Mouse (Mus musculus): ENCODE results near the gene Brinp1. TPM values are rescaled to one million over a fixed set of nuclear protein-coding genes. Genes with fewer than 3 reads are reported as not detected.

Gene Brinp1
- 1.2 and 3.4 TPM in 2 replicates for polyA plus RNA-seq (2016; fragmentation: Nextera tagmentation; extraction: Ambion mirVana)

DNA sequence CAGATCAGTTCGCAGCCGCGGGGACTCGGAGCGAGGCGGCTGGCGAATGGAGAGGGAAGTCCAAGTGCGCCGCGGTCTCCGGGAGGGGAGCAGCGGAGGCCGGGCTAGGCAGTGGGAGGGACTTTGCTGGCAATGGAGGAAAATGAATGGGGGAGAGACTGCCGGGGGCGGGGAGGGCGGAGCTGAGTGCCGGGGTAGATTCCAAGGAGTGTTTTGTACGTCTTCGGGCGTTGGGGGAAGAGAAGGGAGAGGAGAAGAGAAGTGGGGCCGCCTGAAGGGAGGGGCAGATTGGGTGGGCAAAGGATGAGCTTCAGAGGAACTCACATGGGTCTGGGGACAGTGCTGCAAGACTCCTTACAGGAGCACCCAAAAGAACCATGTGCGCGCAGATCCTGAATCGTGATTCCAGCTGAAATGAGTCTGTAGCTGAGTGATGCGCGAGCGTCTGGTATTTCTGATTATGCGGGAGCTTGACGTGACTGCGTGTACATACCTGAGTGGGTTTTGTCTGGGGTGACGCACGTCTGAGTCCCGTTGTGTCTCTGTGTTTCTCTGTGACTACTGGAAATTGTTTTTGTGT, at the start of gene Brinp1:
TSS of gene Brinp1 (minus strand) at position 76 of the 580 bp plus-strand sequence.
- 1% methylated on average over 33 of the region's 33 CpGs for WGBS
- H3K4me3 ChIP-seq = peak within 1 kb of the TSS; percentile 68

GRCm38 (mm10) chr4:68957265-68957664, 3.1 kb upstream of the Brinp1 start:
- Histone ChIP-seq H3K4me3 (no peak overlapping the region), H3K27me3 (ENCODE audit: insufficient read depth, poor library complexity, severe bottlenecking) (peaks cover 30% of the 10 kb centered on the region), H3K9me3 (no peaks in the 10 kb centered on the region), H3K4me1 (peaks cover 4% of the 10 kb centered on the region; the same call in 1 of the 2 replicates), H3K36me3 (no peaks in the 10 kb centered on the region), H3K27ac (no peak overlapping the region)
- 77% methylated on average over 2 of the region's 2 CpGs for WGBS
- DNase-seq (ENCODE audit: low spot score) = no peak

More for the DNA sequence above, at the start of gene Brinp1:
- H3K27me3 ChIP-seq (ENCODE audit: insufficient read depth, poor library complexity, severe bottlenecking) = peaks cover 39% of the 10 kb centered on the region
- peak; percentile 87 for DNase-seq (ENCODE audit: low spot score)
- H3K36me3 ChIP-seq = no peaks in the 10 kb centered on the region
- H3K4me1 ChIP-seq = peaks cover 4% of the 10 kb centered on the region; the same call in 1 of the 2 replicates
- peak within 1 kb of the TSS; percentile 22; the same call in 1 of the 2 replicates for H3K27ac ChIP-seq
- no peaks in the 10 kb centered on the region for H3K9me3 ChIP-seq

DNA sequence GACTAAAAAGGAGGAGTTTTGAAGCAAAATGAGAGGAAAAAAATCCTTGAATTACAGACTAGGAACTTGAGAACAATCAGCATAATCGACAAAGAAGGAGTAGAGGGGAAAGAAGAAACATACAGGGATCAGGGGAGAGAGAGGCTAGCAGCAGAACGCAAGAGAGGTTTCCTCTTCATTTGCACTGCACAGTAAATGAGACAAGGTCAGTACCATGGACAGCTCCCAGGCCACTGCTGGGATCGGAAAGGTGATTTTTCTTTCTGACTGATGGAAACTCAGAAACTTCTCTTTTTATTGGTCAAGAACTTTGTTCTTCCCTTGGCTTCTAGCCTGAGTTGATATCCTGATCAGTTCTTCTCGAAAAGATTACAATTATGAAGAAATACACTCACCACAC, 1.4 kb upstream of the Brinp1 start:
- Histone ChIP-seq H3K27ac (no peak overlapping the region), H3K9me3 (no peaks in the 10 kb centered on the region), H3K4me3 (no peak overlapping the region), H3K4me1 (peaks cover 4% of the 10 kb centered on the region; the same call in 1 of the 2 replicates), H3K27me3 (ENCODE audit: insufficient read depth, poor library complexity, severe bottlenecking) (peaks cover 39% of the 10 kb centered on the region), H3K36me3 (no peaks in the 10 kb centered on the region)
- 3% methylated on average over 4 of the region's 4 CpGs for WGBS
- peak; percentile 81 for DNase-seq (ENCODE audit: low spot score)

- Histone ChIP-seq H3K36me3 (no peaks in the 10 kb centered on the region), H3K27me3 (ENCODE audit: insufficient read depth, poor library complexity, severe bottlenecking) (peaks cover 39% of the 10 kb centered on the region), H3K4me1 (peaks cover 4% of the 10 kb centered on the region; the same call in 1 of the 2 replicates), H3K27ac (peak overlapping the region; percentile 22; the same call in 1 of the 2 replicates), H3K9me3 (no peaks in the 10 kb centered on the region), H3K4me3 (peak overlapping the region; percentile 68)
- peak; percentile 72 for DNase-seq (ENCODE audit: low spot score)
- WGBS = under 1% methylated on average over 40 of the region's 40 CpGs
These were observed 403 bp downstream of the Brinp1 start for GRCm38 (mm10) chr4:68953667-68954321.

- no peak for DNase-seq (ENCODE audit: low spot score)
- Histone ChIP-seq H3K27ac (no peak overlapping the region), H3K36me3 (no peaks in the 10 kb centered on the region), H3K9me3 (no peaks in the 10 kb centered on the region), H3K4me3 (peak overlapping the region; percentile 68), H3K27me3 (ENCODE audit: insufficient read depth, poor library complexity, severe bottlenecking) (peaks cover 39% of the 10 kb centered on the region), H3K4me1 (peaks cover 4% of the 10 kb centered on the region; the same call in 1 of the 2 replicates)
- WGBS = 13% methylated on average over 8 of the region's 8 CpGs
These were observed 1.1 kb downstream of the Brinp1 start for GRCm38 (mm10) chr4:68953131-68953551.

- 1% methylated on average over 2 of the region's 2 CpGs for WGBS
- peaks cover 4% of the 10 kb centered on the region; the same call in 1 of the 2 replicates for H3K4me1 ChIP-seq
- no peaks in the 10 kb centered on the region for H3K36me3 ChIP-seq
- DNase-seq (ENCODE audit: low spot score) = no peak
- H3K27ac ChIP-seq = no peak overlapping the region
- H3K4me3 ChIP-seq = no peak overlapping the region
- no peaks in the 10 kb centered on the region for H3K9me3 ChIP-seq
- H3K27me3 ChIP-seq (ENCODE audit: insufficient read depth, poor library complexity, severe bottlenecking) = peaks cover 39% of the 10 kb centered on the region
These were observed 3.6 kb downstream of the Brinp1 start for GRCm38 (mm10) chr4:68950556-68950955.

DNA sequence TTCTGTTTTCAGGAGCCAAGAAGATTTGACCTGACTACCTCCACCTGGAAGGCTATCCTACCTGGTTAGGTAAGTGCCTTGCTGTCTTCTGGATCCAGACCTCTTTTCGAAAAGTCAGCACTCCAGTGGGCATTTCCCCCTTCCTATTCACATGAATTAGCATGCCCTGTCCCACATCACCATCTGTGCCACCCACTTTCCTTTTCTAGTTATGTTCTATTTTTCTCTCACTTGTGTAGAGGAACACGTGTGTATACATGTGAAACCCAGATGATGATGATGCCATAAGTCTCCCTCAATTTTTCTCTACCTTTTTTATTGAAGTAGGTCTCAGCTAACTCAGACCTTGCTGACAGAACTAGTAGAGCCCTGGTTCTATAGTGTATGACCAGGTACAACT, 11.3 kb downstream of the Brinp1 start:
- DNase-seq (ENCODE audit: low spot score) = no peak
- Histone ChIP-seq H3K9me3 (no peaks in the 10 kb centered on the region), H3K27ac (no peak overlapping the region), H3K4me3 (no peak overlapping the region), H3K4me1 (no peaks in the 10 kb centered on the region), H3K27me3 (ENCODE audit: insufficient read depth, poor library complexity, severe bottlenecking) (no peaks in the 10 kb centered on the region), H3K36me3 (no peaks in the 10 kb centered on the region)
- 80% methylated on average over 2 of the region's 2 CpGs for WGBS

GRCm38 (mm10) chr4:68930022-68930421, 24.2 kb downstream of the Brinp1 start:
- Histone ChIP-seq H3K36me3 (no peaks in the 10 kb centered on the region), H3K9me3 (no peaks in the 10 kb centered on the region), H3K27me3 (ENCODE audit: insufficient read depth, poor library complexity, severe bottlenecking) (no peaks in the 10 kb centered on the region), H3K4me1 (no peaks in the 10 kb centered on the region), H3K27ac (no peak overlapping the region), H3K4me3 (no peak overlapping the region)
- 67% methylated on average over 3 of the region's 3 CpGs for WGBS
- DNase-seq (ENCODE audit: low spot score) = no peak

DNA sequence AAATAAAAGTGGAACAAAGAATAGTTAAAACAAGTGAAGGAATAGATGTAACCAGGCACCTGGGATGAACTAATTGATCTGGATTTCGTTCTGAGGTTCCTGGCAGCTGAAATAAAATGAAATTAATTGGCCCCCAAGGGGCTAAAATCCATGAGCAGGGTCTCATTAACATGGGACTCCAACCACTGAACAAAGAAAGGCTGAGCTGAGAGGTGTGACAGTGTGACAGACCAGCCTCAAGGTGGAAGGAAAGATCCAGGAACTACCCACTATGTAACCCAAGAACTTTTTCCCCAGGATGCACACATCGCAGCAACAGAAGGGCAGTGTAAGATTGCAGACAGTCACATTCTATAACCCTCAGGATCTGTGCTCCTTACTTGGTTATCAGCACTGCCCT, 28.1 kb downstream of the Brinp1 start:
- no peaks in the 10 kb centered on the region for H3K4me1 ChIP-seq
- no peaks in the 10 kb centered on the region for H3K27me3 ChIP-seq (ENCODE audit: insufficient read depth, poor library complexity, severe bottlenecking)
- no peaks in the 10 kb centered on the region for H3K9me3 ChIP-seq
- no peak overlapping the region for H3K27ac ChIP-seq
- DNase-seq (ENCODE audit: low spot score) = no peak
- WGBS = 74% methylated on average over 2 of the region's 2 CpGs
- H3K36me3 ChIP-seq = no peaks in the 10 kb centered on the region
- no peak overlapping the region for H3K4me3 ChIP-seq

DNA sequence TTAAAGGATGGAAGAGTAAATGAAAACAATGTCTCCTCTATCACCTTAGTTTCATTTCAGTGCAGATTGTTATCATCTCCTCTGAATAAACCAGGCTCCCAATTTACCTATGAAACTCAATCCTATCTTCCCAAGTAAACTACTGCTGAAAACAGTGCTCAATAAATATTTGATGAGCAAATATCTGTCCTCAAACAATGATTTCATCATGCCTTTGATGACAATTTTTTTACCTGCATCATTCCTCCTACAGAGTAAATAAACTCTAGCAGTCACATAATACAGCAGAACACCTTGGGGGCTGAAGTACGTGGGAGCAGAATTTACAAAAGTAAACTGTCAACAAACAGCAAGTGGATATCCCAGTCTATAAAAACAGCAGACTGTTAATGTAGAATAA, 31.3 kb downstream of the Brinp1 start:
- 63% methylated on average over 1 of the region's 1 CpGs for WGBS
- H3K27me3 ChIP-seq (ENCODE audit: insufficient read depth, poor library complexity, severe bottlenecking) = no peaks in the 10 kb centered on the region
- no peak overlapping the region for H3K27ac ChIP-seq
- no peaks in the 10 kb centered on the region for H3K36me3 ChIP-seq
- no peaks in the 10 kb centered on the region for H3K9me3 ChIP-seq
- no peak for DNase-seq (ENCODE audit: low spot score)
- no peak overlapping the region for H3K4me3 ChIP-seq
- H3K4me1 ChIP-seq = no peaks in the 10 kb centered on the region

DNA sequence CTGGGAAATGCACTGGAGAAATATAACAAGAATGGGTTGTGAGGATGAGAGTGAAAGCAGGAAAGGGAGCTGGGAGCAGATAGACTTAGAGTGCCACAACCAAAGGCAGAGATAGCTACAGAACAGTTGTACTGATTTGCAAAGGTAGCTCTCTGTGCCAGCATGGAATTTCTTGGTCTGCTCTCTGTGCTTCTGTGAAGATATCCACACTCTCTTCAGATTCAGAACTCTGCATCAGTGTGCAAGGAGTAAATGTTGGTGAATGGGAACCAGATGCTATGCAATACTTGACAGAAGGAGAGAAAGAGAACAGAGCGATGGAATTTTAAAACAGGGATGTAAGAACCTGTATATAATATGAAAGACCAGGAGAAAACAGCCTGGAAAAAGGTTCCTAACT, 31.7 kb downstream of the Brinp1 start:
- WGBS = 87% methylated on average over 1 of the region's 1 CpGs
- no peak overlapping the region for H3K4me3 ChIP-seq
- no peaks in the 10 kb centered on the region for H3K4me1 ChIP-seq
- H3K36me3 ChIP-seq = no peaks in the 10 kb centered on the region
- no peaks in the 10 kb centered on the region for H3K27me3 ChIP-seq (ENCODE audit: insufficient read depth, poor library complexity, severe bottlenecking)
- H3K9me3 ChIP-seq = no peaks in the 10 kb centered on the region
- H3K27ac ChIP-seq = no peak overlapping the region
- no peak for DNase-seq (ENCODE audit: low spot score)

- H3K27me3 ChIP-seq (ENCODE audit: insufficient read depth, poor library complexity, severe bottlenecking) = no peaks in the 10 kb centered on the region
These were observed 34.1 kb downstream of the Brinp1 start for GRCm38 (mm10) chr4:68920127-68920526.

GRCm38 (mm10) chr4:68910942-68911341, 43.3 kb downstream of the Brinp1 start:
- 37% methylated on average over 3 of the region's 3 CpGs for WGBS

More at GRCm38 (mm10) chr4:68920127-68920526, 34.1 kb downstream of the Brinp1 start:
- no peak for DNase-seq (ENCODE audit: low spot score)
- Histone ChIP-seq H3K4me1 (no peaks in the 10 kb centered on the region), H3K27ac (no peak overlapping the region), H3K36me3 (no peaks in the 10 kb centered on the region), H3K9me3 (no peaks in the 10 kb centered on the region), H3K4me3 (no peak overlapping the region)
- 82% methylated on average over 3 of the region's 3 CpGs for WGBS

More at GRCm38 (mm10) chr4:68910942-68911341, 43.3 kb downstream of the Brinp1 start:
- no peaks in the 10 kb centered on the region for H3K27me3 ChIP-seq (ENCODE audit: insufficient read depth, poor library complexity, severe bottlenecking)
- DNase-seq (ENCODE audit: low spot score) = no peak
- H3K27ac ChIP-seq = no peak overlapping the region
- no peaks in the 10 kb centered on the region for H3K9me3 ChIP-seq
- no peaks in the 10 kb centered on the region for H3K36me3 ChIP-seq
- H3K4me3 ChIP-seq = no peak overlapping the region
- peaks cover 5% of the 10 kb centered on the region; the same call in 1 of the 2 replicates for H3K4me1 ChIP-seq
